Mouse (Mus musculus) layer of hippocampus, adult 2 months (tissue): ENCODE measurements at regions not wholly inside any gene's neighbourhood (a gene's known extent, or its start where the extent isn't known, plus 50 kb on each side); places are given as distances from the start of the nearest gene placed in this dataset.

ENCODE experiments used
- DNase-seq, 2 experiments: peaks; one replicate each; pipeline ENCODE4 v3.0.0; 2022; ENCODE audit warnings: low spot score in 2 of 2
- H3K27ac ChIP-seq: fragments of 200-600 bp; 2 replicates; pipeline ENCODE4 v1.8.1; 2022
- H3K4me3 ChIP-seq: fragments of 200-600 bp; 2 replicates; pipeline ENCODE4 v1.8.1; 2022; ENCODE audit warnings: mild to moderate bottlenecking
- CTCF ChIP-seq: fragments of 200-600 bp; conservative IDR thresholded peaks from 2 replicates; pipeline ENCODE4 v1.8.1; 2022; ENCODE audit warnings: antibody characterized with exemption, mild to moderate bottlenecking, moderate library complexity

GRCm38 (mm10) chr1:161598167-161598566 is 103.7 kb downstream of the Tnfsf18 start:
- H3K27ac ChIP-seq: no peak overlapping the region
- no peak overlapping the region for H3K4me3 ChIP-seq
- no peak for TF ChIP-seq CTCF
- no peak for DNase-seq

DNA sequence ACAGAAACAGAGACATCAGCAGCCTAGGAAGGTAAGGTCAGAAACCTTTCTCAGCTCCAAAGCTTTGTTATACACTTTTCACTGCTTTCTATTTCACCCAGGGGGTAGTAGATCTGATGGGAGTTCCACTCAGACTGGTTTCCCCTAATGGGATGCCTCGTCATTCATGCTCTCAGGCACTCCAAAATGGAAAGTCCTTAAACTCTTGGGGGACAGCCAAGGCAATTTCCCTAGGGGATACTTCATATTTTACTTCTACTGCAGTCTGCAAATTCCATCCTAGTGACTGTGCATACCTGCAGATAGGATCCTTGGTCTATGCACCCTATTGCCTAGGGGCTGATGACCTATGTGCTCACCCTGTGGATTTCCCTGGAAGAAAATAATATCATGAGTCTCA is 82.1 kb downstream of the Tnfsf18 start:
- Histone ChIP-seq H3K27ac (no peak overlapping the region), H3K4me3 (no peak overlapping the region)
- no peak for DNase-seq
- no peak for TF ChIP-seq CTCF

DNA sequence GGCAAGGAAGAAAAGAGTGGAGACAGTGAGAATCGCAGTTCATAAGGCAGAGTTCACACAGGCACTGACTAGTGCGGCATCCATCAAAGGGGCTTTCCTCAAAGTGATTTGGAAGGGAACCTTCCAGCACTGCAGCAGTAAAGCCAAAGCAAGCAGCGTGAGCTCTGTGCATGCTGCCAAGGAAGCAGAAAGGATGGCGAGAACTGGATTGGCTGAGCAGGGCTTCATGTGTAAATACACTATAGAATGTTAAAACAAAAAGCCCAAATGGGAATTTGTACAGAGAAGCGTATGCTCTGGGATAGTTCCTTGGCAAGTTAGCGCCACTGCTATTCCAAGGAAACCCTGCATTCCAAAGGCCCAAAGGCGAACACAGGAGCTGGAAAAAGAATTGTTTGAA is 81.5 kb downstream of the Tnfsf18 start:
- Histone ChIP-seq H3K4me3 (no peak overlapping the region), H3K27ac (no peak overlapping the region)
- DNase-seq: no peak
- TF ChIP-seq CTCF: no peak

GRCm38 (mm10) chr1:161575171-161575570 is 80.7 kb downstream of the Tnfsf18 start:
- no peak for DNase-seq
- H3K4me3 ChIP-seq: no peak overlapping the region
- no peak for TF ChIP-seq CTCF
- H3K27ac ChIP-seq: no peak overlapping the region

GRCm38 (mm10) chr1:161570762-161571161 is 76.3 kb downstream of the Tnfsf18 start:
- TF ChIP-seq CTCF: no peak
- DNase-seq: no peak
- no peak overlapping the region for H3K4me3 ChIP-seq
- no peak overlapping the region for H3K27ac ChIP-seq

DNA sequence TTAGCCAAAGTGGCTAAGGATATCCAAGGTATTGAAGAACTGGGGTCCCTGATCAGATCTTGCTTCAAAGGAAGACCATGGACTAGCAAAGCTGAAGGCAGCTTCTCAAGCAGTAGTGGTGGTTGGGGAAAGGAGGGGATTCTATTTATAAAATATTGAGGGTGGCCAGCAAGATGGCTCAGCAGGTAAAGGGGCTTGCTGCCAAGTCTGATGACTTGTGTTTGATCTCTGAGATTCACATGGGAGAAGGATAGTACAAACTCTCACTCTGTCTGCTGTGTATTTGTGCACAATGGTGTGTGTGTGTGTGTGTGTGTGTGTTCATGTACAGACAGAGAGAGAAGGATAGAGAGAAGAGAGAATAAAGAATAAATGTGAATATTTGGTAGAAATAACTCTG is 73.4 kb downstream of the Tnfsf18 start:
- Histone ChIP-seq H3K27ac (no peak overlapping the region), H3K4me3 (no peak overlapping the region)
- no peak for DNase-seq
- TF ChIP-seq CTCF: no peak

DNA sequence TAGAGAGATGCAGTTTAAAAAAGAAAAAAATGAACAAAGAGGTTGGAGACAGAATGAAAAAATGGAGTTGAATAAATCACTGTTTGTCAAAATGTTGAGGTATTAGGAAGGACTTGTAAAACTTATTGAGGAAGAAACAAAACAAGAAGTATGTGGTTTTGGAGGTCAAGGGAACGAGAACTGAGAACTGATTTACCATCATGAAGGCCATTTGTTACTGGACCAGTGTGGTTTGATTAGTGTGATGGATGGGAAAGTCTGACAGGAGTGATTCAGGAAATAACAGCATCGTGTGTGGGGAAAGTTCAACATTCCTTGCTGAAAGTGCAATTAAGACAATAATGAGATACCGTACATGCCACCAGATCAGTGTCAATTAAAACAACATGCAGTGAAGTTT is 65.9 kb downstream of the Tnfsf18 start:
- Histone ChIP-seq H3K4me3 (no peak overlapping the region), H3K27ac (no peak overlapping the region)
- no peak for DNase-seq
- TF ChIP-seq CTCF: no peak
